Mouse (Mus musculus) liver (tissue): Measurements from ENCODE around the gene Mettl7b.

Source experiments
- DNase-seq: peaks from one replicate; pipeline ENCODE4 v3.0.0-alpha.2; 2020; ENCODE audit warnings: mixed read lengths

Mettl7b gene

GRCm38 (mm10) chr10:128918246-128918645, 42.5 kb downstream of the Mettl7b start:
- no peak for DNase-seq

- DNase-seq: no peak
Observed at GRCm38 (mm10) chr10:128917400-128917799, 43.4 kb downstream of the Mettl7b start.

GRCm38 (mm10) chr10:128916665-128917064, 44.1 kb downstream of the Mettl7b start:
- DNase-seq: no peak

- DNase-seq: no peak
Observed at GRCm38 (mm10) chr10:128915550-128915949, 45.2 kb downstream of the Mettl7b start.

GRCm38 (mm10) chr10:128913696-128914095, 47.1 kb downstream of the Mettl7b start:
- DNase-seq: no peak

- peak; percentile 84 for DNase-seq
Observed at GRCm38 (mm10) chr10:128913219-128913618, 47.6 kb downstream of the Mettl7b start.

- DNase-seq: no peak
Observed at GRCm38 (mm10) chr10:128912791-128913190, 48.0 kb downstream of the Mettl7b start.

- no peak for DNase-seq
Observed at GRCm38 (mm10) chr10:128912268-128912667, 48.5 kb downstream of the Mettl7b start.

- DNase-seq: no peak
Observed at GRCm38 (mm10) chr10:128911430-128911829, 49.4 kb downstream of the Mettl7b start.

GRCm38 (mm10) chr10:128910066-128910841, 50.5 kb downstream of the Mettl7b start:
- DNase-seq: peak; percentile 34

- DNase-seq: peak; percentile 75
Observed at GRCm38 (mm10) chr10:128909567-128910028, 51.2 kb downstream of the Mettl7b start.

- no peak for DNase-seq
Observed at GRCm38 (mm10) chr10:128908778-128909448, 51.9 kb downstream of the Mettl7b start.
